ENCODE assay signal across 8 mouse cellular contexts in the genomic region with DNA sequence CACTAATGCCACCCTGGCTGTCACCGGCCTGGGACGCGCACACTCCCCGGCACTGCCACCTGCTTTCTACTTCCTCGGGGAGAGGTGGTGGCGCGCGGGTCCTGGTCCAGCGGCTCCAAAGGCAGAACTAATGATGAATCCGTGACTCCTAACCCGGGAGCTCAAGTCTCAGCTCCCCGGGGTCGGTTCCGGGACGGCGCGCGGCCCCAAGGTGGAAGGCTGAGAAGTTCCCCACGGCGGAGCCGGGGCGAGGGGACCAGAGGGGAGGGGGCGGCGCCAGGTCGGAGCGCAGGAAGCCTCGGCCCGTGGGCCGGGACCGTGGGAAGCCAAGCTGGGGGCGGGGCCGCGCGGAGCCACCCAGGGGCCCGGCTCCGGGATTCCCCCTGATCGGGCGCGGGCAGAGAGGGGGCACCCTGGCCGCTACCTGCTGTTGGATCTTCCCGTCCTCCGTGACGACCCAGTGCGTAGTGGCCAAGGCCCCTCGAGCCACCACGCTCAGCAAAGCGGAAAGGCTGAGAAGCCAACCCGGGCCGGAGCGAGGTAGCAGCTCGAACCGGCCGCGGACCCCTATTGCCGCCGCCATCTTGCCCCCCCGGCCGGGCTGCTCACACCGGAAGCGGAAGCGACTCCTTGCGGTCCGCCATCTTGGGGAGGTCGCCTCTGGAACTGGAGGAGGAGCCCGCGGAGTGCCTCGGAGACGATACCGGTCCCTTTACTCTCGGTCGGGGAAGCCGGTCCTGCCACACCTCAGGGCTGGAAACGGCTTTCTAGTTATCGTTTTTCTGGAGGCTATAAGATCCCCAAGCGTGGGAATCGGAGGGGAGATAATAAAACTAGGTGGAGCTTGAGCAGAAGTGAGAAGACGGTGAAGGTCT. TPM values are rescaled to one million over a fixed set of nuclear protein-coding genes. Genes with fewer than 3 reads are reported as not detected.
DNase-seq lines count a peak whose midpoint lies in the region; ATAC-seq lines count a peak whose summit lies in the region.

A gene (minus strand): TSS at position 607 of the 875 bp plus-strand sequence.

- peaks cover 9% of the 10 kb centered on the region for H3K4me1 ChIP-seq in forebrain, embryonic 14.5 days (ENCODE audit: control insufficient read depth, insufficient read depth, low read length)
- peaks cover 34% of the 10 kb centered on the region for H3K4me1 ChIP-seq in neural tube, embryonic 15.5 days

- peaks cover 12% of the 10 kb centered on the region for H3K36me3 ChIP-seq in forebrain, embryonic 14.5 days (ENCODE audit: control insufficient read depth, insufficient read depth, low read length)
- H3K36me3 ChIP-seq in neural tube, embryonic 15.5 days, result peaks cover 9% of the 10 kb centered on the region

- DNase-seq in ES-CJ7 (ENCODE audit: low read depth, low spot score), result peak; percentile 86
- peak; percentile 82 for DNase-seq in cerebellum, adult 11 months
- DNase-seq in forebrain, embryonic 14.5 days (ENCODE audit: low spot score), result peak; percentile 95
- DNase-seq in heart, postnatal 14 days, result peak; percentile 90 to 92
- peak; percentile 86 for DNase-seq in layer of hippocampus, adult 11-12 months (ENCODE audit: low spot score)
- peak; percentile 87 to 92 for DNase-seq in lung, adult 18-20 months
- peak; percentile 92 for DNase-seq in testis, postnatal 14 days (ENCODE audit: low spot score)

- peak within 1 kb of the TSS; percentile 87 for H3K4me2 ChIP-seq in forebrain, embryonic 14.5 days (ENCODE audit: low read length)
- H3K4me2 ChIP-seq in neural tube, embryonic 15.5 days, result peak within 1 kb of the TSS; percentile 80

- no peaks in the 10 kb centered on the region for H3K27me3 ChIP-seq in forebrain, embryonic 14.5 days (replicated peaks; ENCODE audit: control insufficient read depth, insufficient read depth, low read length)
- no peaks in the 10 kb centered on the region for H3K27me3 ChIP-seq in neural tube, embryonic 15.5 days (replicated peaks)

- under 1% methylated on average over 76 of the region's 77 CpGs for WGBS in forebrain, embryonic 14.5 days
- under 1% methylated on average over 77 of the region's 77 CpGs for WGBS in neural tube, embryonic 15.5 days

- intact Hi-C loops in heart, postnatal 14 days (cut with DNase I), result loop anchor here (2.0 kb wide), 1 partner anchor 30 kb away; no protein-coding TSS in a partner anchor

- H3K9ac ChIP-seq in forebrain, embryonic 14.5 days (ENCODE audit: low read length), result peak within 1 kb of the TSS; percentile 90
- peak within 1 kb of the TSS; percentile 93 for H3K9ac ChIP-seq in neural tube, embryonic 15.5 days (replicated peaks)

- peak within 1 kb of the TSS; percentile 94 for H3K4me3 ChIP-seq in forebrain, embryonic 14.5 days (ENCODE audit: low read depth, low read length)
- H3K4me3 ChIP-seq in neural tube, embryonic 15.5 days (replicated peaks), result peak within 1 kb of the TSS; percentile 99

- ATAC-seq in forebrain, embryonic 14.5 days, result peak; percentile 96
- ATAC-seq in neural tube, embryonic 15.5 days (ENCODE audit: low FRiP score), result peak; percentile 95

- peak within 1 kb of the TSS; percentile 79 for H3K27ac ChIP-seq in forebrain, embryonic 14.5 days (ENCODE audit: low read depth, low read length)
- peak within 1 kb of the TSS; percentile 95 for H3K27ac ChIP-seq in neural tube, embryonic 15.5 days (replicated peaks)

- no peaks in the 10 kb centered on the region for H3K9me3 ChIP-seq in forebrain, embryonic 14.5 days (replicated peaks; ENCODE audit: control insufficient read depth, low read length)
- H3K9me3 ChIP-seq in neural tube, embryonic 15.5 days (replicated peaks), result no peaks in the 10 kb centered on the region

RNA-seq across cellular contexts. Expression of the gene that starts here (rescaled TPM):
- polyA plus RNA-seq in forebrain, embryonic 14.5 days (2014; fragmentation: Nextera tagmentation; extraction: Ambion mirVana), result 19.1 and 21.7 TPM in 2 replicates
- 10 to 100 TPM; 31.8 to 32.9 TPM for total RNA-seq in heart, postnatal 14 days (2021)
- 23.8 and 24.6 TPM in 2 replicates for polyA plus RNA-seq in neural tube, embryonic 15.5 days (2015; fragmentation: Nextera tagmentation; extraction: Ambion mirVana)

Comparison
In these comparisons a context has a peak if more than half of its experiments do, and no peak if none do; other contexts are left out.
1. Peak in every context shown above with its lines: DNase-seq, ATAC-seq, H3K4me3 ChIP-seq and H3K27ac ChIP-seq.